Mouse (Mus musculus): Measurements from ENCODE around the gene Sema4a. TPM values are rescaled to one million over a fixed set of nuclear protein-coding genes. Genes with fewer than 3 reads are reported as not detected.
A peak's percentile ranks its signal among the peaks of the same experiment; 100 is the strongest.

Sema4a gene
- polyA plus RNA-seq, 1 experiment from 2014 or later, result 29.1 TPM

- no peaks in the 10 kb centered on the region; the same call in 1 of the 2 replicates for H3K4me1 ChIP-seq (ENCODE audit: control insufficient read depth, low read depth, low read length)
- no peak for ATAC-seq (ENCODE audit: low read depth)
- H3K36me3 ChIP-seq (ENCODE audit: control insufficient read depth, insufficient read depth), result peaks cover 45% of the 10 kb centered on the region
- H3K4me3 ChIP-seq (ENCODE audit: low read depth, low read length), result no peak overlapping the region
- no peak overlapping the region for H3K27ac ChIP-seq (ENCODE audit: low read length)
- no peaks in the 10 kb centered on the region for H3K9me3 ChIP-seq (replicated peaks; ENCODE audit: control insufficient read depth, low read length)
- WGBS (ENCODE audit: insufficient replicate concordance), result 76% methylated on average over 8 of the region's 8 CpGs
- peaks cover 12% of the 10 kb centered on the region; the same call in 1 of the 2 replicates for H3K27me3 ChIP-seq (ENCODE audit: control insufficient read depth, insufficient read depth, low read depth, low read length)
- H3K9ac ChIP-seq (ENCODE audit: low read depth, low read length), result no peak overlapping the region
- H3K4me2 ChIP-seq (ENCODE audit: low read depth, low read length), result no peak overlapping the region
Measured at GRCm38 (mm10) chr3:88481372-88482040, 20.5 kb upstream of the Sema4a start.

GRCm38 (mm10) chr3:88480679-88481078 lies 19.7 kb upstream of the Sema4a start:
- H3K4me3 ChIP-seq (ENCODE audit: low read depth, low read length), result no peak overlapping the region
- no peaks in the 10 kb centered on the region for H3K9me3 ChIP-seq (replicated peaks; ENCODE audit: control insufficient read depth, low read length)
- no peak overlapping the region for H3K27ac ChIP-seq (ENCODE audit: low read length)
- WGBS (ENCODE audit: insufficient replicate concordance), result 76% methylated on average over 5 of the region's 5 CpGs
- H3K27me3 ChIP-seq (ENCODE audit: control insufficient read depth, insufficient read depth, low read depth, low read length), result peaks cover 5% of the 10 kb centered on the region; the same call in 1 of the 2 replicates
- no peaks in the 10 kb centered on the region; the same call in 1 of the 2 replicates for H3K4me1 ChIP-seq (ENCODE audit: control insufficient read depth, low read depth, low read length)
- no peak overlapping the region for H3K9ac ChIP-seq (ENCODE audit: low read depth, low read length)
- no peak overlapping the region for H3K4me2 ChIP-seq (ENCODE audit: low read depth, low read length)
- no peak for ATAC-seq (ENCODE audit: low read depth)
- peaks cover 37% of the 10 kb centered on the region for H3K36me3 ChIP-seq (ENCODE audit: control insufficient read depth, insufficient read depth)

- Histone ChIP-seq H3K27me3 (ENCODE audit: control insufficient read depth, insufficient read depth, low read depth, low read length) (peaks cover 2% of the 10 kb centered on the region; the same call in 1 of the 2 replicates), H3K36me3 (ENCODE audit: control insufficient read depth, insufficient read depth) (peaks cover 29% of the 10 kb centered on the region), H3K4me2 (ENCODE audit: low read depth, low read length) (no peak overlapping the region), H3K9ac (ENCODE audit: low read depth, low read length) (no peak overlapping the region), H3K4me1 (ENCODE audit: control insufficient read depth, low read depth, low read length) (no peaks in the 10 kb centered on the region; the same call in 1 of the 2 replicates), H3K4me3 (ENCODE audit: low read depth, low read length) (no peak overlapping the region), H3K9me3 (replicated peaks; ENCODE audit: control insufficient read depth, low read length) (no peaks in the 10 kb centered on the region), H3K27ac (ENCODE audit: low read length) (no peak overlapping the region)
- no peak for ATAC-seq (ENCODE audit: low read depth)
- WGBS (ENCODE audit: insufficient replicate concordance), result 75% methylated on average over 4 of the region's 4 CpGs
Measured at GRCm38 (mm10) chr3:88479828-88480227, 18.8 kb upstream of the Sema4a start.

- Histone ChIP-seq H3K4me2 (ENCODE audit: low read depth, low read length) (no peak overlapping the region), H3K4me1 (ENCODE audit: control insufficient read depth, low read depth, low read length) (no peaks in the 10 kb centered on the region; the same call in 1 of the 2 replicates)
Measured at GRCm38 (mm10) chr3:88479163-88479562, 18.2 kb upstream of the Sema4a start.

GRCm38 (mm10) chr3:88477735-88478134 lies 16.8 kb upstream of the Sema4a start:
- Histone ChIP-seq H3K4me3 (ENCODE audit: low read depth, low read length) (no peak overlapping the region), H3K27ac (ENCODE audit: low read length) (no peak overlapping the region), H3K4me2 (ENCODE audit: low read depth, low read length) (no peak overlapping the region), H3K9me3 (replicated peaks; ENCODE audit: control insufficient read depth, low read length) (no peaks in the 10 kb centered on the region), H3K9ac (ENCODE audit: low read depth, low read length) (no peak overlapping the region), H3K27me3 (ENCODE audit: control insufficient read depth, insufficient read depth, low read depth, low read length) (no peaks in the 10 kb centered on the region), H3K36me3 (ENCODE audit: control insufficient read depth, insufficient read depth) (peaks cover 10% of the 10 kb centered on the region), H3K4me1 (ENCODE audit: control insufficient read depth, low read depth, low read length) (no peaks in the 10 kb centered on the region; the same call in 1 of the 2 replicates)
- peak; percentile 75 for ATAC-seq (ENCODE audit: low read depth)
- 2% methylated on average over 8 of the region's 8 CpGs for WGBS (ENCODE audit: insufficient replicate concordance)

More at GRCm38 (mm10) chr3:88479163-88479562, 18.2 kb upstream of the Sema4a start:
- WGBS (ENCODE audit: insufficient replicate concordance), result 47% methylated on average over 3 of the region's 3 CpGs
- ATAC-seq (ENCODE audit: low read depth), result no peak
- Histone ChIP-seq H3K9ac (ENCODE audit: low read depth, low read length) (no peak overlapping the region), H3K9me3 (replicated peaks; ENCODE audit: control insufficient read depth, low read length) (no peaks in the 10 kb centered on the region), H3K36me3 (ENCODE audit: control insufficient read depth, insufficient read depth) (peaks cover 23% of the 10 kb centered on the region), H3K4me3 (ENCODE audit: low read depth, low read length) (no peak overlapping the region), H3K27ac (ENCODE audit: low read length) (no peak overlapping the region), H3K27me3 (ENCODE audit: control insufficient read depth, insufficient read depth, low read depth, low read length) (no peaks in the 10 kb centered on the region; the same call in 1 of the 2 replicates)

GRCm38 (mm10) chr3:88476403-88476802 lies 15.4 kb upstream of the Sema4a start:
- no peak overlapping the region for H3K4me2 ChIP-seq (ENCODE audit: low read depth, low read length)
- no peak for ATAC-seq (ENCODE audit: low read depth)
- H3K4me1 ChIP-seq (ENCODE audit: control insufficient read depth, low read depth, low read length), result no peaks in the 10 kb centered on the region; the same call in 1 of the 2 replicates
- no peak overlapping the region for H3K4me3 ChIP-seq (ENCODE audit: low read depth, low read length)
- H3K27ac ChIP-seq (ENCODE audit: low read length), result no peak overlapping the region
- no peak overlapping the region for H3K9ac ChIP-seq (ENCODE audit: low read depth, low read length)
- no peaks in the 10 kb centered on the region for H3K9me3 ChIP-seq (replicated peaks; ENCODE audit: control insufficient read depth, low read length)
- H3K27me3 ChIP-seq (ENCODE audit: control insufficient read depth, insufficient read depth, low read depth, low read length), result no peaks in the 10 kb centered on the region
- 47% methylated on average over 6 of the region's 6 CpGs for WGBS (ENCODE audit: insufficient replicate concordance)
- H3K36me3 ChIP-seq (ENCODE audit: control insufficient read depth, insufficient read depth), result no peaks in the 10 kb centered on the region

GRCm38 (mm10) chr3:88473571-88473970 lies 12.6 kb upstream of the Sema4a start:
- Histone ChIP-seq H3K27me3 (ENCODE audit: control insufficient read depth, insufficient read depth, low read depth, low read length) (no peaks in the 10 kb centered on the region), H3K9ac (ENCODE audit: low read depth, low read length) (no peak overlapping the region), H3K36me3 (ENCODE audit: control insufficient read depth, insufficient read depth) (no peaks in the 10 kb centered on the region), H3K9me3 (replicated peaks; ENCODE audit: control insufficient read depth, low read length) (no peaks in the 10 kb centered on the region), H3K4me1 (ENCODE audit: control insufficient read depth, low read depth, low read length) (no peaks in the 10 kb centered on the region; the same call in 1 of the 2 replicates), H3K4me3 (ENCODE audit: low read depth, low read length) (no peak overlapping the region), H3K27ac (ENCODE audit: low read length) (no peak overlapping the region), H3K4me2 (ENCODE audit: low read depth, low read length) (no peak overlapping the region)
- WGBS (ENCODE audit: insufficient replicate concordance), result 50% methylated on average over 1 of the region's 1 CpGs
- no peak for ATAC-seq (ENCODE audit: low read depth)

- Histone ChIP-seq H3K9ac (ENCODE audit: low read depth, low read length) (no peak overlapping the region), H3K9me3 (replicated peaks; ENCODE audit: control insufficient read depth, low read length) (no peaks in the 10 kb centered on the region), H3K27me3 (ENCODE audit: control insufficient read depth, insufficient read depth, low read depth, low read length) (no peaks in the 10 kb centered on the region), H3K4me2 (ENCODE audit: low read depth, low read length) (no peak overlapping the region), H3K27ac (ENCODE audit: low read length) (no peak overlapping the region), H3K4me1 (ENCODE audit: control insufficient read depth, low read depth, low read length) (no peaks in the 10 kb centered on the region; the same call in 1 of the 2 replicates), H3K4me3 (ENCODE audit: low read depth, low read length) (no peak overlapping the region), H3K36me3 (ENCODE audit: control insufficient read depth, insufficient read depth) (no peaks in the 10 kb centered on the region)
- WGBS (ENCODE audit: insufficient replicate concordance), result 39% methylated on average over 5 of the region's 5 CpGs
- ATAC-seq (ENCODE audit: low read depth), result no peak
Measured at GRCm38 (mm10) chr3:88473020-88473419, 12.0 kb upstream of the Sema4a start.

- Histone ChIP-seq H3K36me3 (ENCODE audit: control insufficient read depth, insufficient read depth) (no peaks in the 10 kb centered on the region), H3K9ac (ENCODE audit: low read depth, low read length) (no peak overlapping the region), H3K9me3 (replicated peaks; ENCODE audit: control insufficient read depth, low read length) (no peaks in the 10 kb centered on the region), H3K4me1 (ENCODE audit: control insufficient read depth, low read depth, low read length) (peaks cover 2% of the 10 kb centered on the region; the same call in 1 of the 2 replicates), H3K27ac (ENCODE audit: low read length) (no peak overlapping the region; the same call in 1 of the 2 replicates), H3K27me3 (ENCODE audit: control insufficient read depth, insufficient read depth, low read depth, low read length) (no peaks in the 10 kb centered on the region), H3K4me3 (ENCODE audit: low read depth, low read length) (no peak overlapping the region), H3K4me2 (ENCODE audit: low read depth, low read length) (no peak overlapping the region)
- ATAC-seq (ENCODE audit: low read depth), result peak; percentile 78
- WGBS (ENCODE audit: insufficient replicate concordance), result 56% methylated on average over 10 of the region's 10 CpGs
Measured at GRCm38 (mm10) chr3:88470943-88471479, 10.0 kb upstream of the Sema4a start.

All from liver, embryonic 16.5 days (tissue).